Mouse (Mus musculus) lung, postnatal 0 days (tissue): ENCODE results near the gene Rundc3b. TPM values are rescaled to one million over a fixed set of nuclear protein-coding genes. Genes with fewer than 3 reads are reported as not detected.

ENCODE experiments used
- ATAC-seq: fragments of 200-750 bp; cut with Nextera tagmentation; 2 replicates; pipeline ENCODE4 v1.8.0; 2017; ENCODE audit warnings: moderate library complexity
- DNase-seq: peaks from one replicate; pipeline ENCODE4 v3.0.0-alpha.2; 2016; ENCODE audit warnings: low spot score
- H3K27ac ChIP-seq: fragments of 300-500 bp; sonication (generic); 2 replicates; pipeline ENCODE4 v1.5.1; 2014; ENCODE audit warnings: antibody characterized with exemption, mild to moderate bottlenecking, low read length, mixed read lengths
- H3K27me3 ChIP-seq: fragments of 300-500 bp; sonication (generic); replicated peaks from 2 replicates; pipeline ENCODE4 v1.6.1; 2014; ENCODE audit warnings: low read length, mixed read lengths; ENCODE audit not compliant: insufficient read depth
- H3K36me3 ChIP-seq: fragments of 300-500 bp; sonication (generic); 2 replicates; pipeline ENCODE4 v1.6.1; 2014; ENCODE audit warnings: low read length, mixed read lengths; ENCODE audit not compliant: insufficient read depth
- H3K4me1 ChIP-seq: fragments of 300-500 bp; sonication (generic); 2 replicates; pipeline ENCODE4 v1.6.1; 2014; ENCODE audit warnings: antibody characterized with exemption, low read depth, low read length, mixed read lengths; ENCODE audit not compliant: insufficient read depth
- H3K4me2 ChIP-seq: fragments of 300-500 bp; sonication (generic); replicated peaks from 2 replicates; pipeline ENCODE4 v1.6.1; 2014; ENCODE audit warnings: low read depth, mild to moderate bottlenecking, low read length, moderate library complexity, mixed read lengths
- H3K4me3 ChIP-seq: fragments of 300-500 bp; sonication (generic); 2 replicates; pipeline ENCODE4 v1.5.1; 2014; ENCODE audit warnings: low read depth, low read length
- H3K9ac ChIP-seq: fragments of 300-500 bp; sonication (generic); replicated peaks from 2 replicates; pipeline ENCODE4 v1.6.1; 2014; ENCODE audit warnings: low read depth, mild to moderate bottlenecking
- H3K9me3 ChIP-seq: fragments of 300-500 bp; sonication (generic); 2 replicates; pipeline ENCODE4 v1.6.1; 2016; ENCODE audit warnings: low read length, mixed read lengths
- CTCF ChIP-seq: IDR thresholded peaks from 2 replicates; pipeline ENCODE4 v1.5.1; 2016; ENCODE audit warnings: antibody characterized with exemption, mild to moderate bottlenecking
- EP300 ChIP-seq: IDR thresholded peaks from 2 replicates; pipeline ENCODE4 v1.6.1; 2016; ENCODE audit warnings: antibody characterized with exemption, mild to moderate bottlenecking, control low read depth
- WGBS: fragments of 180-500 bp; shearing (Covaris S2); extraction: QIAGEN DNeasy Blood & Tissue Kit; methylation state at CpG from one replicate; pipeline ENCODE4 v1.1.7; 2014; 5-methylcytosine and 5-hydroxymethylcytosine counted together
- polyA plus RNA-seq: library from polyadenylated mRNA; unstranded; fragments of >200 nt; fragmentation: Nextera tagmentation; extraction: Ambion mirVana; gene quantifications from 2 replicates; pipeline ENCODE4 v1.2.1, GENCODE M21; 2015

The Rundc3b gene
- polyA plus RNA-seq, 1 experiment from 2014 or later, result 0.58 TPM

GRCm38 (mm10) chr5:8652085-8652484 is 29.3 kb upstream of the Rundc3b start:
- no peak overlapping the region for H3K9ac ChIP-seq
- H3K4me1 ChIP-seq, result no peaks in the 10 kb centered on the region
- H3K9me3 ChIP-seq, result no peaks in the 10 kb centered on the region
- H3K27me3 ChIP-seq, result no peaks in the 10 kb centered on the region
- TF ChIP-seq CTCF (no peak), EP300 (no peak)
- no peak for ATAC-seq
- WGBS, result 66% methylated on average over 2 of the region's 2 CpGs
- DNase-seq, result no peak
- H3K36me3 ChIP-seq, result no peaks in the 10 kb centered on the region
- no peak overlapping the region for H3K4me2 ChIP-seq
- H3K4me3 ChIP-seq, result no peak overlapping the region
- no peak overlapping the region for H3K27ac ChIP-seq

- Histone ChIP-seq H3K4me1 (no peaks in the 10 kb centered on the region), H3K27me3 (no peaks in the 10 kb centered on the region), H3K9ac (no peak overlapping the region), H3K36me3 (no peaks in the 10 kb centered on the region), H3K4me2 (no peak overlapping the region), H3K27ac (no peak overlapping the region), H3K9me3 (no peaks in the 10 kb centered on the region), H3K4me3 (no peak overlapping the region)
- no peak for DNase-seq
- no peak for TF ChIP-seq EP300
- TF ChIP-seq CTCF, result no peak
- ATAC-seq, result no peak
Measured at GRCm38 (mm10) chr5:8648774-8649173, 26.0 kb upstream of the Rundc3b start.

- 80% methylated on average over 4 of the region's 4 CpGs for WGBS
- no peak overlapping the region for H3K9ac ChIP-seq
- H3K27me3 ChIP-seq, result no peaks in the 10 kb centered on the region
- H3K4me2 ChIP-seq, result no peak overlapping the region
- H3K9me3 ChIP-seq, result no peaks in the 10 kb centered on the region
- TF ChIP-seq CTCF (no peak), EP300 (no peak)
- H3K36me3 ChIP-seq, result no peaks in the 10 kb centered on the region
- no peak for ATAC-seq
- no peak overlapping the region for H3K27ac ChIP-seq
- no peaks in the 10 kb centered on the region for H3K4me1 ChIP-seq
- no peak overlapping the region for H3K4me3 ChIP-seq
- DNase-seq, result no peak
Measured at GRCm38 (mm10) chr5:8648300-8648699, 25.5 kb upstream of the Rundc3b start.

- Histone ChIP-seq H3K36me3 (no peaks in the 10 kb centered on the region), H3K9me3 (no peaks in the 10 kb centered on the region), H3K4me3 (no peak overlapping the region), H3K4me2 (no peak overlapping the region), H3K27me3 (no peaks in the 10 kb centered on the region), H3K4me1 (no peaks in the 10 kb centered on the region), H3K9ac (no peak overlapping the region), H3K27ac (no peak overlapping the region)
- no peak for TF ChIP-seq CTCF
- no peak for TF ChIP-seq EP300
- DNase-seq (no peak), ATAC-seq (no peak)
Measured at GRCm38 (mm10) chr5:8634489-8634975, 11.8 kb upstream of the Rundc3b start.

GRCm38 (mm10) chr5:8632901-8633300 is 10.1 kb upstream of the Rundc3b start:
- H3K4me1 ChIP-seq, result no peaks in the 10 kb centered on the region
- DNase-seq, result no peak
- 69% methylated on average over 3 of the region's 3 CpGs for WGBS
- no peak overlapping the region for H3K4me2 ChIP-seq
- no peak overlapping the region for H3K9ac ChIP-seq
- TF ChIP-seq EP300 (no peak), CTCF (no peak)
- ATAC-seq, result no peak
- no peaks in the 10 kb centered on the region for H3K36me3 ChIP-seq
- H3K9me3 ChIP-seq, result no peaks in the 10 kb centered on the region
- H3K27me3 ChIP-seq, result no peaks in the 10 kb centered on the region
- no peak overlapping the region for H3K4me3 ChIP-seq
- no peak overlapping the region for H3K27ac ChIP-seq

GRCm38 (mm10) chr5:8622071-8622595 is 619 bp downstream of the Rundc3b start:
- H3K9me3 ChIP-seq, result no peaks in the 10 kb centered on the region
- ATAC-seq (peak; percentile 56), DNase-seq (peak; percentile 46)
- no peak overlapping the region for H3K27ac ChIP-seq
- peak overlapping the region; percentile 74 for H3K4me3 ChIP-seq
- peak overlapping the region; percentile 26 for H3K9ac ChIP-seq
- no peaks in the 10 kb centered on the region for H3K36me3 ChIP-seq
- no peak for TF ChIP-seq EP300
- no peak for TF ChIP-seq CTCF
- H3K4me2 ChIP-seq, result peak overlapping the region; percentile 100
- no peaks in the 10 kb centered on the region for H3K27me3 ChIP-seq
- no peaks in the 10 kb centered on the region for H3K4me1 ChIP-seq
- WGBS, result under 1% methylated on average over 24 of the region's 49 CpGs

- no peak overlapping the region for H3K4me2 ChIP-seq
- H3K4me3 ChIP-seq, result no peak overlapping the region
- 55% methylated on average over 3 of the region's 3 CpGs for WGBS
- no peaks in the 10 kb centered on the region for H3K36me3 ChIP-seq
- H3K27me3 ChIP-seq, result no peaks in the 10 kb centered on the region
- no peak overlapping the region for H3K27ac ChIP-seq
- no peaks in the 10 kb centered on the region for H3K9me3 ChIP-seq
- H3K9ac ChIP-seq, result no peak overlapping the region
- ATAC-seq (peak; percentile 44), DNase-seq (peak; percentile 32)
- TF ChIP-seq CTCF (no peak), EP300 (no peak)
- no peaks in the 10 kb centered on the region for H3K4me1 ChIP-seq
Measured at GRCm38 (mm10) chr5:8571118-8571517, 51.6 kb downstream of the Rundc3b start.
